Mouse (Mus musculus) heart, postnatal 0 days (tissue): ENCODE data around the gene Mindy1. TPM values are rescaled to one million over a fixed set of nuclear protein-coding genes. Genes with fewer than 3 reads are reported as not detected.

Source experiments
- ATAC-seq: fragments of 200-750 bp; cut with Nextera tagmentation; 2 replicates; pipeline ENCODE4 v1.8.0; 2017; ENCODE audit warnings: low read depth, moderate number of reproducible peaks, moderate library complexity; ENCODE audit not compliant: insufficient read depth
- DNase-seq: peaks from one replicate; pipeline ENCODE4 v3.0.0-alpha.2; 2016; ENCODE audit warnings: low spot score
- H3K27ac ChIP-seq: fragments of 300-500 bp; sonication (generic); 2 replicates; pipeline ENCODE4 v1.5.1; 2014; ENCODE audit warnings: low read depth, mild to moderate bottlenecking
- H3K27me3 ChIP-seq: fragments of 300-500 bp; sonication (generic); 2 replicates; pipeline ENCODE4 v1.6.1; 2014; ENCODE audit warnings: low read length, mixed read lengths; ENCODE audit not compliant: control insufficient read depth, insufficient read depth
- H3K36me3 ChIP-seq: fragments of 300-500 bp; sonication (generic); replicated peaks from 2 replicates; pipeline ENCODE4 v1.6.1; 2014; ENCODE audit warnings: low read length, mixed read lengths; ENCODE audit not compliant: control insufficient read depth, insufficient read depth
- H3K4me1 ChIP-seq: fragments of 300-500 bp; sonication (generic); 2 replicates; pipeline ENCODE4 v1.6.1; 2014; ENCODE audit warnings: antibody characterized with exemption; ENCODE audit not compliant: control insufficient read depth, insufficient read depth
- H3K4me2 ChIP-seq: fragments of 300-500 bp; sonication (generic); 2 replicates; pipeline ENCODE4 v1.6.1; 2014; ENCODE audit warnings: low read depth, mild to moderate bottlenecking, low read length, moderate library complexity
- H3K4me3 ChIP-seq: fragments of 300-500 bp; sonication (generic); 2 replicates; pipeline ENCODE4 v1.5.1; 2014; ENCODE audit warnings: low read depth, low read length
- H3K9ac ChIP-seq: fragments of 300-500 bp; sonication (generic); replicated peaks from 2 replicates; pipeline ENCODE4 v1.6.1; 2014; ENCODE audit warnings: low read depth, low read length, mixed read lengths
- H3K9me3 ChIP-seq: fragments of 300-500 bp; sonication (generic); replicated peaks from 2 replicates; pipeline ENCODE4 v1.6.1; 2016; ENCODE audit warnings: low read length; ENCODE audit not compliant: control insufficient read depth
- CTCF ChIP-seq: IDR thresholded peaks from 2 replicates; pipeline ENCODE4 v1.5.1; 2016; ENCODE audit warnings: antibody characterized with exemption, control low read depth, low read depth
- EP300 ChIP-seq: IDR thresholded peaks from 2 replicates; pipeline ENCODE4 v1.6.1; 2016; ENCODE audit warnings: antibody characterized with exemption, low read depth
- WGBS: fragments of 180-500 bp; shearing (Covaris S2); extraction: QIAGEN DNeasy Blood & Tissue Kit; methylation state at CpG from one replicate; pipeline ENCODE4 v1.1.7; 2014; 5-methylcytosine and 5-hydroxymethylcytosine counted together
- polyA plus RNA-seq: library from polyadenylated mRNA; unstranded; fragments of >200 nt; fragmentation: Nextera tagmentation; extraction: Ambion mirVana; gene quantifications from 2 replicates; pipeline ENCODE4 v1.2.1, GENCODE M21; 2015
- total RNA-seq: library from RNA; depleted of rRNA; stranded (reverse); fragments of >200 nt; gene quantifications from 2 replicates; pipeline ENCODE4 v1.2.3, GENCODE M21; 2014; ENCODE audit warnings: low replicate concordance

Gene Mindy1
- total and polyA plus RNA-seq, 2 experiments from 2014 or later, result 27.8 to 64.4 TPM

GRCm38 (mm10) chr3:95237541-95238099 lies 43.5 kb upstream of the Mindy1 start:
- Histone ChIP-seq H3K9ac (no peak overlapping the region), H3K4me1 (0 out of 2 replicates have a peak, but pooled peaks cover 5% of the 10 kb centered on the region), H3K36me3 (peaks cover 43% of the 10 kb centered on the region), H3K4me3 (no peak overlapping the region), H3K4me2 (no peak overlapping the region), H3K27me3 (no peaks in the 10 kb centered on the region), H3K9me3 (no peaks in the 10 kb centered on the region), H3K27ac (peak overlapping the region; percentile 27)
- 48% methylated on average over 8 of the region's 8 CpGs for WGBS
- DNase-seq (peak; percentile 62), ATAC-seq (peak; percentile 31; the same call in 1 of the 2 replicates)
- TF ChIP-seq EP300 (no peak), CTCF (no peak)

- ATAC-seq (no peak), DNase-seq (no peak)
- Histone ChIP-seq H3K36me3 (peaks cover 29% of the 10 kb centered on the region), H3K4me3 (no peak overlapping the region), H3K4me1 (0 out of 2 replicates have a peak, but pooled peaks cover 5% of the 10 kb centered on the region), H3K9ac (no peak overlapping the region), H3K9me3 (no peaks in the 10 kb centered on the region), H3K27me3 (no peaks in the 10 kb centered on the region), H3K4me2 (no peak overlapping the region), H3K27ac (no peak overlapping the region)
- no peak for TF ChIP-seq EP300
- TF ChIP-seq CTCF, result no peak
- WGBS, result 71% methylated on average over 6 of the region's 6 CpGs
Measured at GRCm38 (mm10) chr3:95239022-95239421, 42.1 kb upstream of the Mindy1 start.

- 0 out of 2 replicates have a peak, but pooled peaks cover 5% of the 10 kb centered on the region for H3K4me1 ChIP-seq
- no peaks in the 10 kb centered on the region for H3K9me3 ChIP-seq
- H3K27ac ChIP-seq, result no peak overlapping the region
- DNase-seq, result no peak
- WGBS, result 85% methylated on average over 12 of the region's 12 CpGs
- no peak overlapping the region for H3K9ac ChIP-seq
- no peaks in the 10 kb centered on the region for H3K27me3 ChIP-seq
- TF ChIP-seq EP300 (no peak), CTCF (no peak)
- no peak overlapping the region for H3K4me3 ChIP-seq
- H3K4me2 ChIP-seq, result no peak overlapping the region
- peaks cover 20% of the 10 kb centered on the region for H3K36me3 ChIP-seq
- ATAC-seq, result no peak
Measured at GRCm38 (mm10) chr3:95239971-95240370, 41.2 kb upstream of the Mindy1 start.

GRCm38 (mm10) chr3:95240900-95241299 lies 40.2 kb upstream of the Mindy1 start:
- DNase-seq (no peak), ATAC-seq (peak; percentile 8; the same call in 1 of the 2 replicates)
- no peak overlapping the region for H3K27ac ChIP-seq
- H3K36me3 ChIP-seq, result peaks cover 10% of the 10 kb centered on the region
- H3K4me3 ChIP-seq, result no peak overlapping the region
- H3K4me1 ChIP-seq, result 0 out of 2 replicates have a peak, but pooled peaks cover 5% of the 10 kb centered on the region
- 37% methylated on average over 17 of the region's 17 CpGs for WGBS
- no peaks in the 10 kb centered on the region for H3K9me3 ChIP-seq
- no peak overlapping the region for H3K4me2 ChIP-seq
- no peaks in the 10 kb centered on the region for H3K27me3 ChIP-seq
- H3K9ac ChIP-seq, result peak overlapping the region; percentile 19; the same call in 1 of the 2 replicates
- TF ChIP-seq CTCF (no peak), EP300 (no peak)

GRCm38 (mm10) chr3:95241498-95241897 lies 39.6 kb upstream of the Mindy1 start, which contains the start of gene Gm128:
Gene Gm128 (minus strand): TSS chr3:95241598.
- no peaks in the 10 kb centered on the region for H3K9me3 ChIP-seq
- H3K4me1 ChIP-seq, result 0 out of 2 replicates have a peak, but pooled peaks cover 5% of the 10 kb centered on the region
- H3K4me3 ChIP-seq, result no peak within 1 kb of the TSS
- WGBS, result 75% methylated on average over 7 of the region's 7 CpGs
- peaks cover 4% of the 10 kb centered on the region for H3K36me3 ChIP-seq
- H3K4me2 ChIP-seq, result no peak within 1 kb of the TSS
- TF ChIP-seq EP300 (no peak), CTCF (no peak)
- ATAC-seq, result no peak
- no peak within 1 kb of the TSS for H3K27ac ChIP-seq
- no peak for DNase-seq
- H3K27me3 ChIP-seq, result no peaks in the 10 kb centered on the region
- peak within 1 kb of the TSS; percentile 19; the same call in 1 of the 2 replicates for H3K9ac ChIP-seq
